Mouse (Mus musculus) intestine, embryonic 14.5 days (tissue): Measurements from ENCODE around the gene Inava. TPM values are rescaled to one million over a fixed set of nuclear protein-coding genes. Genes with fewer than 3 reads are reported as not detected.

Experiments used
- ATAC-seq: fragments of 200-750 bp; cut with Nextera tagmentation; replicated peaks from 2 replicates; pipeline ENCODE4 v1.8.0; 2017; ENCODE audit warnings: low read depth, moderate number of reproducible peaks, moderate TSS enrichment, moderate library complexity; ENCODE audit not compliant: low FRiP score, low TSS enrichment
- DNase-seq: peaks from one replicate; pipeline ENCODE4 v3.0.0-alpha.2; 2018; ENCODE audit warnings: low spot score
- H3K27ac ChIP-seq: fragments of 300-500 bp; sonication (generic); 2 replicates; pipeline ENCODE4 v1.5.1; 2014; ENCODE audit warnings: low read depth, mild to moderate bottlenecking, control low read depth
- H3K27me3 ChIP-seq: fragments of 300-500 bp; sonication (generic); replicated peaks from 2 replicates; pipeline ENCODE4 v1.6.1; 2014; ENCODE audit warnings: low read length, control low read depth; ENCODE audit not compliant: control insufficient read depth, insufficient read depth
- H3K36me3 ChIP-seq: fragments of 300-500 bp; sonication (generic); 2 replicates; pipeline ENCODE4 v1.6.1; 2014; ENCODE audit warnings: low read length, control low read depth; ENCODE audit not compliant: control insufficient read depth, insufficient read depth
- H3K4me1 ChIP-seq: fragments of 300-500 bp; sonication (generic); replicated peaks from 2 replicates; pipeline ENCODE4 v1.6.1; 2014; ENCODE audit warnings: low read length, control low read depth, mixed read lengths; ENCODE audit not compliant: control insufficient read depth, insufficient read depth
- H3K4me2 ChIP-seq: fragments of 300-500 bp; sonication (generic); 2 replicates; pipeline ENCODE4 v1.6.1; 2014; ENCODE audit warnings: low read length
- H3K4me3 ChIP-seq: fragments of 300-500 bp; sonication (generic); 2 replicates; pipeline ENCODE4 v1.5.1; 2014; ENCODE audit warnings: low read depth, low read length, control low read depth, mixed read lengths
- H3K9ac ChIP-seq: fragments of 300-500 bp; sonication (generic); 2 replicates; pipeline ENCODE4 v1.6.1; 2014; ENCODE audit warnings: mild to moderate bottlenecking, low read length
- H3K9me3 ChIP-seq: fragments of 300-500 bp; sonication (generic); 2 replicates; pipeline ENCODE4 v1.6.1; 2016; ENCODE audit warnings: low read length, control low read depth; ENCODE audit not compliant: control insufficient read depth
- WGBS: fragments of 180-500 bp; shearing (Covaris S2); extraction: QIAGEN DNeasy Blood & Tissue Kit; methylation state at CpG from one replicate; pipeline ENCODE4 v1.1.7; 2014; 5-methylcytosine and 5-hydroxymethylcytosine counted together
- polyA plus RNA-seq: library from polyadenylated mRNA; unstranded; fragments of >200 nt; fragmentation: Nextera tagmentation; extraction: Ambion mirVana; gene quantifications from 2 replicates; pipeline ENCODE4 v1.2.1, GENCODE M21; 2014

The Inava gene
- polyA plus RNA-seq, 1 experiment from 2014 or later: 32.5 TPM

GRCm38 (mm10) chr1:136227870-136228269 is 6.2 kb downstream of the Inava start:
- Histone ChIP-seq H3K4me2 (peak overlapping the region; percentile 77), H3K27me3 (no peaks in the 10 kb centered on the region), H3K27ac (peak overlapping the region; percentile 89), H3K4me3 (no peak overlapping the region), H3K9ac (no peak overlapping the region), H3K4me1 (peaks cover 50% of the 10 kb centered on the region), H3K9me3 (no peaks in the 10 kb centered on the region), H3K36me3 (peaks cover 29% of the 10 kb centered on the region)
- no peak for ATAC-seq
- WGBS: 59% methylated on average over 4 of the region's 4 CpGs
- DNase-seq: no peak

GRCm38 (mm10) chr1:136226626-136227025 is 7.4 kb downstream of the Inava start:
- no peak overlapping the region for H3K9ac ChIP-seq
- H3K9me3 ChIP-seq: no peaks in the 10 kb centered on the region
- no peak overlapping the region for H3K4me2 ChIP-seq
- H3K36me3 ChIP-seq: peaks cover 35% of the 10 kb centered on the region
- H3K4me3 ChIP-seq: no peak overlapping the region
- 87% methylated on average over 8 of the region's 8 CpGs for WGBS
- no peak overlapping the region for H3K27ac ChIP-seq
- no peak for ATAC-seq
- no peaks in the 10 kb centered on the region for H3K27me3 ChIP-seq
- no peak for DNase-seq
- H3K4me1 ChIP-seq: peaks cover 38% of the 10 kb centered on the region

- no peak overlapping the region for H3K27ac ChIP-seq
- H3K4me3 ChIP-seq: no peak overlapping the region
- DNase-seq (no peak), ATAC-seq (no peak)
- H3K36me3 ChIP-seq: peaks cover 35% of the 10 kb centered on the region
- H3K4me1 ChIP-seq: peaks cover 32% of the 10 kb centered on the region
- H3K4me2 ChIP-seq: no peak overlapping the region
- H3K9me3 ChIP-seq: no peaks in the 10 kb centered on the region
- 97% methylated on average over 8 of the region's 8 CpGs for WGBS
- H3K27me3 ChIP-seq: no peaks in the 10 kb centered on the region
- H3K9ac ChIP-seq: no peak overlapping the region
These were observed 8.2 kb downstream of the Inava start for GRCm38 (mm10) chr1:136225846-136226245.

GRCm38 (mm10) chr1:136223758-136224342 is 10.2 kb downstream of the Inava start:
- WGBS: 90% methylated on average over 10 of the region's 10 CpGs
- H3K9ac ChIP-seq: no peak overlapping the region
- H3K4me3 ChIP-seq: no peak overlapping the region

GRCm38 (mm10) chr1:136222386-136222785 is 11.7 kb downstream of the Inava start:
- Histone ChIP-seq H3K9me3 (no peaks in the 10 kb centered on the region), H3K4me2 (no peak overlapping the region), H3K27ac (no peak overlapping the region), H3K27me3 (no peaks in the 10 kb centered on the region), H3K4me1 (peaks cover 5% of the 10 kb centered on the region), H3K36me3 (peaks cover 62% of the 10 kb centered on the region), H3K9ac (no peak overlapping the region), H3K4me3 (no peak overlapping the region)
- 66% methylated on average over 10 of the region's 10 CpGs for WGBS
- ATAC-seq (no peak), DNase-seq (no peak)

More at GRCm38 (mm10) chr1:136223758-136224342, 10.2 kb downstream of the Inava start:
- Histone ChIP-seq H3K27ac (no peak overlapping the region), H3K4me1 (peaks cover 19% of the 10 kb centered on the region), H3K9me3 (no peaks in the 10 kb centered on the region), H3K27me3 (no peaks in the 10 kb centered on the region), H3K36me3 (peaks cover 48% of the 10 kb centered on the region), H3K4me2 (no peak overlapping the region)
- DNase-seq: no peak
- ATAC-seq: no peak

- Histone ChIP-seq H3K4me2 (peak overlapping the region; percentile 25), H3K27ac (peak overlapping the region; percentile 76), H3K36me3 (peaks cover 77% of the 10 kb centered on the region), H3K4me1 (no peaks in the 10 kb centered on the region; the same call in 1 of the 2 replicates), H3K4me3 (no peak overlapping the region), H3K9me3 (no peaks in the 10 kb centered on the region), H3K27me3 (no peaks in the 10 kb centered on the region), H3K9ac (no peak overlapping the region)
- DNase-seq (peak; percentile 68), ATAC-seq (peak; percentile 76)
- WGBS: 66% methylated on average over 10 of the region's 10 CpGs
These were observed 13.8 kb downstream of the Inava start for GRCm38 (mm10) chr1:136220037-136220871.

GRCm38 (mm10) chr1:136214304-136214703 is 19.8 kb downstream of the Inava start:
- Histone ChIP-seq H3K4me1 (no peaks in the 10 kb centered on the region), H3K4me3 (no peak overlapping the region), H3K36me3 (peaks cover 62% of the 10 kb centered on the region), H3K27me3 (no peaks in the 10 kb centered on the region), H3K9me3 (no peaks in the 10 kb centered on the region), H3K27ac (no peak overlapping the region), H3K4me2 (no peak overlapping the region), H3K9ac (no peak overlapping the region)
- ATAC-seq (no peak), DNase-seq (no peak)
- WGBS: 82% methylated on average over 15 of the region's 15 CpGs

GRCm38 (mm10) chr1:136212803-136213202 is 21.3 kb downstream of the Inava start, which contains the start of gene Mroh3:
Gene Mroh3, minus strand, starts transcription at chr1:136212828.
- ATAC-seq: peak; percentile 29; the same call in 1 of the 2 replicates

More at GRCm38 (mm10) chr1:136212803-136213202, 21.3 kb downstream of the Inava start, which contains the start of gene Mroh3:
- H3K4me1 ChIP-seq: no peaks in the 10 kb centered on the region
- no peak for DNase-seq
- H3K36me3 ChIP-seq: peaks cover 47% of the 10 kb centered on the region
- H3K9ac ChIP-seq: no peak within 1 kb of the TSS
- no peaks in the 10 kb centered on the region for H3K9me3 ChIP-seq
- no peak within 1 kb of the TSS for H3K4me3 ChIP-seq
- no peaks in the 10 kb centered on the region for H3K27me3 ChIP-seq
- H3K27ac ChIP-seq: no peak within 1 kb of the TSS
- H3K4me2 ChIP-seq: no peak within 1 kb of the TSS
- WGBS: 47% methylated on average over 3 of the region's 3 CpGs
